Mouse (Mus musculus) hindbrain, embryonic 13.5 days (tissue): ENCODE data around the gene Pxk. TPM values are rescaled to one million over a fixed set of nuclear protein-coding genes. Genes with fewer than 3 reads are reported as not detected.

ENCODE experiments used
- ATAC-seq: fragments of 200-750 bp; cut with Nextera tagmentation; 2 replicates; pipeline ENCODE4 v1.8.0; 2017; ENCODE audit warnings: moderate TSS enrichment; ENCODE audit not compliant: low FRiP score
- H3K27ac ChIP-seq: fragments of 300-500 bp; sonication (generic); 2 replicates; pipeline ENCODE4 v1.5.1; 2015; ENCODE audit warnings: inconsistent platforms, mild to moderate bottlenecking, moderate library complexity
- H3K27me3 ChIP-seq: fragments of 300-500 bp; sonication (generic); 2 replicates; pipeline ENCODE4 v1.6.1; 2015; ENCODE audit warnings: mild to moderate bottlenecking, inconsistent platforms
- H3K36me3 ChIP-seq: fragments of 300-500 bp; sonication (generic); 2 replicates; pipeline ENCODE4 v1.6.1; 2015; ENCODE audit warnings: mild to moderate bottlenecking, inconsistent platforms
- H3K4me1 ChIP-seq: fragments of 300-500 bp; sonication (generic); replicated peaks from 2 replicates; pipeline ENCODE4 v1.6.1; 2015; ENCODE audit warnings: inconsistent platforms
- H3K4me2 ChIP-seq: fragments of 300-500 bp; sonication (generic); 2 replicates; pipeline ENCODE4 v1.6.1; 2015; ENCODE audit warnings: inconsistent platforms, mild to moderate bottlenecking, moderate library complexity
- H3K4me3 ChIP-seq: fragments of 300-500 bp; sonication (generic); 2 replicates; pipeline ENCODE4 v1.5.1; 2015; ENCODE audit warnings: mild to moderate bottlenecking, inconsistent platforms
- H3K9ac ChIP-seq: fragments of 300-500 bp; sonication (generic); 2 replicates; pipeline ENCODE4 v1.6.1; 2015; ENCODE audit warnings: mild to moderate bottlenecking, inconsistent platforms
- H3K9me3 ChIP-seq: fragments of 300-500 bp; sonication (generic); 2 replicates; pipeline ENCODE4 v1.6.1; 2016; ENCODE audit warnings: inconsistent platforms
- WGBS: fragments of 180-500 bp; shearing (Covaris S2); methylation state at CpG from one replicate; pipeline ENCODE4 v1.1.7; 2015; 5-methylcytosine and 5-hydroxymethylcytosine counted together
- polyA plus RNA-seq: library from polyadenylated mRNA; unstranded; fragments of >200 nt; fragmentation: Nextera tagmentation; extraction: Ambion mirVana; gene quantifications from 2 replicates; pipeline ENCODE4 v1.2.1, GENCODE M21; 2015

Gene Pxk
- polyA plus RNA-seq = 61.4 and 62.8 TPM in 2 replicates

DNA sequence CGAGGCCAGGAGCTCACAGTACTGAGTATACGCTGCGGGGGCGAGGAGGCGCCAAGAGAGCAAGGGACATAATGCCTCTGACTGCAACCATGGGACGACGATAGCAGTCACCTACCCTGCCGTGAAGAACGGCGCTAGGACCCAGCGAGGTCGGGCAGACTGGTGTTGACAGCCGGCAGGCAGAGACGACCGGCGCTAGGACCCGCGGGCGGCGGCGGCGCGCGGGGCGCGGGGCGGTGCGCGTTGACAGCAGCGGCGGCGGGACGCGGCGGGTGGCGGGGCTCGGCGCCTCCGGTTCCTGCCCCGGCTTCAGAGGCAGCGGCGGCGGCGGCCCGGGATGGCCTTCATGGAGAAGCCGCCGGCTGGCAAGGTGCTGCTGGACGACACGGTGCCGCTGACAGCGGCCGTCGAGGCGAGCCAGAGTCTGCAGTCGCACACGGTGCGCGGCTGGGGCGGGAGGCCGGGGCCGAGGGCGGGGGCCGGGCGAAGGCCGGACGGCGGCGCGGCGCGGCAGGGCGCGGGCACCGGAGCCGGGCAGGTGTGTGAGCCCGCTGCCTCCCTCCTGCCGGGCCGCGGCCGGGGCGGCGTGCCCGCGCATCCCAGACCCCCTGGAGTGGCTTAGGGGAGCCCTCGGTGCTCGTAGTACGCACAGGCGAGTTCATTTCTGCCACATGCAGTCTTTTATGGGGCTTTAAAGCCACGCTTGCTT is at the start of gene Pxk:
Gene Pxk (plus strand): TSS at position 234 of the 709 bp plus-strand sequence.
- H3K36me3 ChIP-seq = no peaks in the 10 kb centered on the region
- H3K27ac ChIP-seq = peak within 1 kb of the TSS; percentile 92
- H3K4me3 ChIP-seq = peak within 1 kb of the TSS; percentile 92
- H3K9me3 ChIP-seq = no peaks in the 10 kb centered on the region
- peak within 1 kb of the TSS; percentile 65 for H3K4me2 ChIP-seq
- H3K27me3 ChIP-seq = no peaks in the 10 kb centered on the region
- WGBS = under 1% methylated on average over 80 of the region's 89 CpGs
- peak; percentile 95 for ATAC-seq
- H3K4me1 ChIP-seq = peaks cover 50% of the 10 kb centered on the region
- peak within 1 kb of the TSS; percentile 92 for H3K9ac ChIP-seq

DNA sequence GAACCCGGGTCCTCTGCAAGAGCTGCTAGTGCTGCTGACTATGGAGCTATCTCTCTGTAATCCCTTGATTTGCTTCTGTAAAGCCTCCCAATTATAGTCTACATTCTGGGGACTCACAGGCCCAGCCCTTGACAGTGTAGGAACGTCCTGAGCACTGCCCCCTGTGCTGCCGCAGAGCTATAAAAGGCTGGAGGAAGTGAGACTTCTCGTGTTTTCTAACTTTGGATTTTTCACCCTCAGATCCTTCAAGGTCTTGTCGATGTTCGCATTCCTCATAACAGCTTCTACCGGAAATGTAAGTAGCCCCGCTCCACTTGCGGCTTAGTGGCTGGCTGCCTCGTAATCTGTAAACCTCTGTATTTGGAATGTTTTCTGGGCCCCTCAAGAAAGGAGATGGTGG is 48.7 kb upstream of the Pxk start:
- WGBS = 91% methylated on average over 10 of the region's 10 CpGs
- Histone ChIP-seq H3K27ac (no peak overlapping the region), H3K4me1 (peaks cover 4% of the 10 kb centered on the region; the same call in 1 of the 2 replicates), H3K9ac (no peak overlapping the region), H3K9me3 (no peaks in the 10 kb centered on the region), H3K36me3 (peaks cover 64% of the 10 kb centered on the region), H3K4me3 (no peak overlapping the region), H3K4me2 (no peak overlapping the region), H3K27me3 (no peaks in the 10 kb centered on the region)
- no peak for ATAC-seq

DNA sequence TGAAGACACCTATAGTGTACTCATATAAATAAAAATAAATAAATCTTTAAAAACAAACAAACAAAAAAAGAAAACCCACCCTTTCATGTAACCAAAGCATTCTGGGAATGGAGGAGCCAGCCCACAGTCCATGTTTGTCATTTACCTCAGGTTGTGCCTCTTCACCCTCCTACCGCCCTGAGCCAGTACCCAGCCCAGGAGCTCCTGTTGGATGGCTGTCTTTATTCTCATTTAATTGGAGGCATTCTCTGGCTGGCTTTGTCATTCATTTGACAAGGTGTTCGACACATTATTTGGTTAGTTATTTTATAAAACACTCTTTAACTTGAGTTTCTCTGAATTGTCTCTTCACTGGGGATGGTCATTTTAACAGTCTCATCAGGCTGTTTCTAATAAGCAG is 46.1 kb upstream of the Pxk start:
- peaks cover 62% of the 10 kb centered on the region for H3K36me3 ChIP-seq
- H3K4me2 ChIP-seq = no peak overlapping the region
- H3K9me3 ChIP-seq = no peaks in the 10 kb centered on the region
- no peak overlapping the region for H3K9ac ChIP-seq
- 89% methylated on average over 2 of the region's 2 CpGs for WGBS
- no peak overlapping the region for H3K4me3 ChIP-seq
- no peak for ATAC-seq
- H3K4me1 ChIP-seq = peaks cover 5% of the 10 kb centered on the region; the same call in 1 of the 2 replicates
- H3K27me3 ChIP-seq = no peaks in the 10 kb centered on the region
- H3K27ac ChIP-seq = no peak overlapping the region

GRCm38 (mm10) chr14:8052661-8053060 is 45.4 kb upstream of the Pxk start:
- no peaks in the 10 kb centered on the region for H3K9me3 ChIP-seq
- no peaks in the 10 kb centered on the region for H3K27me3 ChIP-seq
- H3K4me1 ChIP-seq = peaks cover 5% of the 10 kb centered on the region; the same call in 1 of the 2 replicates
- H3K36me3 ChIP-seq = peaks cover 58% of the 10 kb centered on the region
- 97% methylated on average over 7 of the region's 7 CpGs for WGBS
- no peak overlapping the region for H3K4me3 ChIP-seq
- no peak for ATAC-seq
- no peak overlapping the region for H3K4me2 ChIP-seq
- H3K27ac ChIP-seq = no peak overlapping the region
- H3K9ac ChIP-seq = no peak overlapping the region

GRCm38 (mm10) chr14:8054310-8055102 is 43.5 kb upstream of the Pxk start:
- H3K36me3 ChIP-seq = peaks cover 46% of the 10 kb centered on the region
- H3K4me3 ChIP-seq = no peak overlapping the region
- no peak for ATAC-seq
- peaks cover 5% of the 10 kb centered on the region; the same call in 1 of the 2 replicates for H3K4me1 ChIP-seq
- H3K4me2 ChIP-seq = no peak overlapping the region
- H3K9ac ChIP-seq = no peak overlapping the region
- H3K27ac ChIP-seq = no peak overlapping the region
- 16% methylated on average over 17 of the region's 17 CpGs for WGBS
- H3K9me3 ChIP-seq = no peaks in the 10 kb centered on the region
- H3K27me3 ChIP-seq = no peaks in the 10 kb centered on the region

- H3K27me3 ChIP-seq = no peaks in the 10 kb centered on the region
- peaks cover 31% of the 10 kb centered on the region for H3K36me3 ChIP-seq
- no peak for ATAC-seq
- no peak overlapping the region for H3K4me3 ChIP-seq
- no peaks in the 10 kb centered on the region for H3K9me3 ChIP-seq
- 91% methylated on average over 5 of the region's 5 CpGs for WGBS
- peaks cover 5% of the 10 kb centered on the region; the same call in 1 of the 2 replicates for H3K4me1 ChIP-seq
- H3K9ac ChIP-seq = no peak overlapping the region
- H3K4me2 ChIP-seq = no peak overlapping the region
- no peak overlapping the region for H3K27ac ChIP-seq
These were observed 41.9 kb upstream of the Pxk start for GRCm38 (mm10) chr14:8056076-8056475.

GRCm38 (mm10) chr14:8059938-8060337 is 38.1 kb upstream of the Pxk start:
- no peak overlapping the region for H3K9ac ChIP-seq
- H3K9me3 ChIP-seq = no peaks in the 10 kb centered on the region
- WGBS = 94% methylated on average over 7 of the region's 7 CpGs
- H3K4me3 ChIP-seq = no peak overlapping the region
- no peak for ATAC-seq
- no peak overlapping the region for H3K4me2 ChIP-seq
- no peak overlapping the region for H3K27ac ChIP-seq
- peaks cover 14% of the 10 kb centered on the region for H3K4me1 ChIP-seq
- peaks cover 17% of the 10 kb centered on the region for H3K36me3 ChIP-seq
- H3K27me3 ChIP-seq = no peaks in the 10 kb centered on the region

GRCm38 (mm10) chr14:8062076-8062475 is 35.9 kb upstream of the Pxk start:
- peaks cover 6% of the 10 kb centered on the region for H3K36me3 ChIP-seq
- peak; percentile 59; the same call in 1 of the 2 replicates for ATAC-seq
- peaks cover 14% of the 10 kb centered on the region for H3K4me1 ChIP-seq
- no peak overlapping the region for H3K27ac ChIP-seq
- H3K4me2 ChIP-seq = no peak overlapping the region
- WGBS = 35% methylated on average over 3 of the region's 3 CpGs
- no peaks in the 10 kb centered on the region for H3K27me3 ChIP-seq
- H3K9ac ChIP-seq = no peak overlapping the region
- H3K9me3 ChIP-seq = no peaks in the 10 kb centered on the region
- H3K4me3 ChIP-seq = no peak overlapping the region

GRCm38 (mm10) chr14:8062537-8063301 is 35.3 kb upstream of the Pxk start:
- no peak overlapping the region for H3K4me2 ChIP-seq
- no peak overlapping the region for H3K27ac ChIP-seq
- ATAC-seq = no peak
- H3K9ac ChIP-seq = no peak overlapping the region
- H3K36me3 ChIP-seq = peaks cover under 1% of the 10 kb centered on the region
- peaks cover 14% of the 10 kb centered on the region for H3K4me1 ChIP-seq
- no peak overlapping the region for H3K4me3 ChIP-seq
- no peaks in the 10 kb centered on the region for H3K27me3 ChIP-seq
- H3K9me3 ChIP-seq = no peaks in the 10 kb centered on the region
- 32% methylated on average over 3 of the region's 3 CpGs for WGBS

- no peak overlapping the region for H3K4me2 ChIP-seq
- no peaks in the 10 kb centered on the region for H3K36me3 ChIP-seq
- ATAC-seq = no peak
- WGBS = 85% methylated on average over 8 of the region's 8 CpGs
- H3K9ac ChIP-seq = no peak overlapping the region
- no peaks in the 10 kb centered on the region for H3K9me3 ChIP-seq
- H3K4me3 ChIP-seq = no peak overlapping the region
- H3K27ac ChIP-seq = no peak overlapping the region
- H3K4me1 ChIP-seq = peaks cover 14% of the 10 kb centered on the region
- no peaks in the 10 kb centered on the region for H3K27me3 ChIP-seq
These were observed 33.9 kb upstream of the Pxk start for GRCm38 (mm10) chr14:8063835-8064785.

GRCm38 (mm10) chr14:8080165-8080679 is 17.8 kb upstream of the Pxk start, which contains the start of gene Rpp14:
Gene Rpp14, plus strand, starts transcription at chr14:8080367.
- peak within 1 kb of the TSS; percentile 95 for H3K27ac ChIP-seq
- WGBS = under 1% methylated on average over 47 of the region's 47 CpGs
- H3K27me3 ChIP-seq = no peaks in the 10 kb centered on the region
- H3K9me3 ChIP-seq = no peaks in the 10 kb centered on the region
- peak within 1 kb of the TSS; percentile 88 for H3K4me2 ChIP-seq
- H3K4me3 ChIP-seq = peak within 1 kb of the TSS; percentile 76
- peaks cover 15% of the 10 kb centered on the region for H3K36me3 ChIP-seq
- H3K4me1 ChIP-seq = peaks cover 20% of the 10 kb centered on the region
- ATAC-seq = peak; percentile 97
- peak within 1 kb of the TSS; percentile 84 for H3K9ac ChIP-seq
